Mouse (Mus musculus) retina, postnatal 1 day (tissue): ENCODE results near the gene Smg6.

Experiments
- DNase-seq: peaks from one replicate; pipeline ENCODE4 v3.0.0-alpha.2; 2012

Smg6 gene

DNA sequence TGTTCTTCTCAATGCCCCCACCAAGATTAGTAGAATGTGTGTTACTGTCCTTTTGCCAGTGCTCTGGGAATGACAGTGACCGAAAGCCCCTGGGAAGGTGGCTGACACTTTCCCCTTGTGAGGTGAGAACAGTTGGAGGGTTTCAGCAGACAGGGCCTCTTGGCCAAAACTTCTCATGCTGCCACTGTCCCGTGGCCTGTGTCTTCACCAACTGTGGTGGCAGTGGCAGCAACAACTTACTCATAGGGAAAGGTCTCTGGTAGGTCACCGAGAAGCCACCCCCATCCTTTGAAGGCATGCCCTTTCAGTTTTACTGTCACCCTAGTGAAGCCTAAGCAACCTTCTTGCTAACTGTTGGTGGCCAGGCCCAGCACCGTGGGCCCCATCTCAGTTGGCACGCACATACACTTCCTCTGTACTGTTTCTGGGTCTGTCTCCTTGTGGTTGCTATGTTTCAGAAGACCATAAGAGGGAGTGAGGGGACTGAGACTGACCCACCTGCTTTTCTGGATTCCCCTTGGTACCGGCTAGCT is 228.5 kb downstream of the Smg6 start:
- no peak for DNase-seq

- no peak for DNase-seq
Observed at GRCm38 (mm10) chr11:75155985-75156384, 230.4 kb downstream of the Smg6 start.

DNA sequence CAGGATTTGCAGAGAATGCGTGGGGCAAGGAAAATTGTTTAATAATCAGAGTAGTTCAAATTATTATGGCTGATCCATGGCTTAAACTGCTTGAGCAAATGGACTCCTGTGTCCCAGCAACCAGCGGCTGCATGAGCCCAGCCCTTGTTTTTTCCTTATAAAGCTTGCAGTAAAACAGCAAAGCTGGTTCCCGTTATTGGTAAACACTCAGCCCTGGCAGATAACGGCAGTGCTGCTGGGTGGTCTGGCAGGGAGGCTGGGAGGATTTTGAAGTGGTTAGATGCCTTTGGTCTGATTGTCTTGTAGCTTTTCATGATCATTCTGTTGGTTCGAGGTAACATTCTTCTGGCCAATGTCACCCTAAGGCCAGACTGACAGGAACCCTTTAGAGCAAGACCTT is 230.8 kb downstream of the Smg6 start:
- DNase-seq, result no peak

- DNase-seq, result no peak
Observed at GRCm38 (mm10) chr11:75157037-75157436, 231.4 kb downstream of the Smg6 start.

- no peak for DNase-seq
Observed at GRCm38 (mm10) chr11:75157901-75158300, 232.3 kb downstream of the Smg6 start.

DNA sequence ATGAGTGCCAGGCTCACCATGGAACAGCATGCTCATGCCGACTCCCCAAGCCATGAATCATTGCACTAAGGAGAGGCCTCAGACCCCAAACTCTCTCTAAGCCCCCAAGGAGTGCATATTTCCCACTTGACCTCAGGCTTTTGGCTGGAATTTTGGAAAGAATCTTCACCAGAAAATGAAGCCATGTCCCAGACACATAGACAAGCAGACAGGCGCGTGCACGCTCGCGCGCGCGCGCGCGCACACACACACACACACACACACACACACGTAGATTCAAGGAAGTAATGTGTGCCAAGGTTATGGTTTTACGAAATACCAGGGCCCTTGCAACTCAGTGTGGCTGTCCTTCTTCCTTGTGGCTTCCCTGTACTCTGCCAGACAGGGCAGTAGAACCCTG is 232.8 kb downstream of the Smg6 start:
- no peak for DNase-seq

DNA sequence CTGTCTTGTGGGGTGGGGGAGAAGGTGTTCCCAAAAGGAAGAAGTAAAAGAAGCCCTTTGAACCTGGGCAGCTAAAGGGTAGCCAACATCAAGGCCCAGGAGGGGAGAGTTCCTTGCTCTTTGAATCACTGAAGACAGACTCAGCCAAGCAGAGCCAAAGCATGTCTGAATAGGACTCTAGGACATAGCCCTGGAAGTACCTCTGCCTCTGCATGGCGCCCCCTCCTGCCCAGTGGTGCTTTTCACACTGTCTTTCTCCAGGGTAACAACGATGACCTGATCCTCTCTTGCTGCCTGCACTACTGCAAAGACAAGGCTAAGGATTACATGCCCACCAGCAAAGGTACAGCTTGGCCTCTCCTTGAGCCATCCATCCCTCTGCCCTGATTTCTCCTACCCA is 233.9 kb downstream of the Smg6 start:
- no peak for DNase-seq

- DNase-seq, result no peak
Observed at GRCm38 (mm10) chr11:75160954-75161353, 235.3 kb downstream of the Smg6 start.

- DNase-seq, result no peak
Observed at GRCm38 (mm10) chr11:75161417-75162008, 235.9 kb downstream of the Smg6 start.

GRCm38 (mm10) chr11:75162591-75163080 is 237.0 kb downstream of the Smg6 start:
- no peak for DNase-seq

GRCm38 (mm10) chr11:75163379-75163778 is 237.8 kb downstream of the Smg6 start:
- DNase-seq, result no peak

- no peak for DNase-seq
Observed at GRCm38 (mm10) chr11:75164051-75164450, 238.4 kb downstream of the Smg6 start.

DNA sequence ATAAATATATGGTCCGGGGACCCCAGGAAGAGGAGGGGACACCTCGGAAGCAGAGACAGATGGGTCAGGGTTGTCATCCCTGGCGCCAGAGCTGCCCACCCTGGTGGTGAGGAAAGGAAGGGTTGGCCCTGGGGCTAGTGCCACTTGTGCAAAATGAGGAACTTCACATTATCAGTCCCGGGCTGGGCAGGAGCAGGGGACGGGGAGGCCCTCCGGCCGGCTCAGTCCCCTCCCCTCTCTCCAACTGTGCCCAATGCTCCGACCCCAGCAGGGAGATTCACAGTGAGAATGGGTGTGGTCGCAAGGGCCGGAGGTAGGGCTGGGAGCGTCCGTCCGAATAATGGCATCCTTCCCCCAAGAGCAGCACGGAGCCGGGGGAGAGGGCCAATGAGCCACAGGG is 239.1 kb downstream of the Smg6 start:
- no peak for DNase-seq

DNA sequence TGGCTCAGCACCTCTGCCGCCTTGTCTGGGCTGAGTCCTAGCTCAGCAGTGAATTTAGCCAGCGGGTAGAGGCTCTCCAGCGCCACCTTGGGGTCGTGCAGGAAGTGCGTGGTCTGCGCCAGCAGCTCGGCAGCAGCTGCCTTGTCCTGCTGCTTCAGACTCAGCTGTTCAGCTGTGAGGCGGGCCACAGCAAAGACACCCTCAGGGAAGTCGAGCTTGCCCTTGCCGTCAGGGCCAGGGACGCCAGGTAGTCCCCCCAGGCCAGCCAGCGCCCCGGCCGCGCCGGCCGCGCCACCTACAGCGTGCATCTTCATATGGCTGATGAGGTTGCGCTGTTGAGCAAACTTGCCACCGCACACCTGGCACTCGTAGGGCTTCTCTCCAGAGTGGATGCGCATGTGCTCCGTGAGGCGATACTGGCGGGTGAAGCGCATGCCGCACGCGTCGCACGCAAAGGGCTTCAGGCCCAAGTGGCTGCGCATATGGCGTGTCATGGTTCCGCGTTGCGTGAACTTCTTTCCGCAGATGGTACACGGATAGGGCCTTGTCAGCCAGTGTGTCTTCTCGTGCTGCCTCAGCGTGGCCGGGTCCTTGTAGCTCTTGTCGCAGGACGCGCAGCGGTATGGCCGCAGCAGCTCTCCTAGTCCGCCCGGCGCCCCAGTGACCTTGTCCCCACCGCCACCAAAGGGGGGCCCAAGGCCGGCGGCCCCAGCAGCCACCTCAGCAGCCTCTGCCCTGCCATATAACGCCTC is 240.0 kb downstream of the Smg6 start:
- DNase-seq, result peak; percentile 59

GRCm38 (mm10) chr11:75166193-75166842 is 240.7 kb downstream of the Smg6 start:
- DNase-seq, result peak; percentile 9

DNA sequence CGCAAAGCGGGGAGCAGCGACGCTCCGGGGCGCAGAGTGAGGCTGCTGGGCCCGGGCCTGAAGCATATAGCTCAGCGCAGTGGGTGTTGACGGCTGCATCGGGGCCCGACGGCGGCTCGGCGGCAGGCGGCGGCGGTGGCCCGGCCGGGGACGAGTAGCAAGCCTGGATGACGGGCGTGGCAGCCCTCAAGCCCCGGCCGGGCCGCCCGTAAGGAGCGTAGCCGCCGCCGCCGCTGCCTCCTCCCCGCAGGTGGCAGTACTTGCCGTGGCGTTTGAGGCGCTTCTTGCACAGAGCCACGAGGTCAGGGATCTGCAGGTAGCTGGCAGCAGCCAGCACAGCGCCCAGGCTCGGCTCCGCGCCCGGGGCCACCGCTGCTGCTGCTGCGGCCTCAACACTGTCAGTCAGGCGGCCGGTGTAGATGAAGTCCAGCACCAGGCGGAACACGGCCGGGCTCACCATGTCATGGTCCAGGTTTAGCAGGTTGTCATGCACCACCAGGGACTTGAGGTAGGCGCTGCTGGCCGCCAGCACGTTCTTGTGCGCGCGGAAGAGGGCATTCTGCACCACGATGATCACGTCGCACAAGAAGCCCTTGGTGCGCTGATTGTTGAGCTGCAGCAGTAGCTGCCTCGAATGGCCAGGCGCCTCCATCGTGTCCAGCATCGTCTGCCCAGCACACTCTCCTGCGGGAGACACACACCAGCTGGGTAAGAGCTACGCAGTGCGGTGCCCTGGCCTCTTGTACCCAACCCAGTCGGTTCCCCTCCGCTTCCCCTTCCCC is 241.4 kb downstream of the Smg6 start:
- peak; percentile 36 for DNase-seq

DNA sequence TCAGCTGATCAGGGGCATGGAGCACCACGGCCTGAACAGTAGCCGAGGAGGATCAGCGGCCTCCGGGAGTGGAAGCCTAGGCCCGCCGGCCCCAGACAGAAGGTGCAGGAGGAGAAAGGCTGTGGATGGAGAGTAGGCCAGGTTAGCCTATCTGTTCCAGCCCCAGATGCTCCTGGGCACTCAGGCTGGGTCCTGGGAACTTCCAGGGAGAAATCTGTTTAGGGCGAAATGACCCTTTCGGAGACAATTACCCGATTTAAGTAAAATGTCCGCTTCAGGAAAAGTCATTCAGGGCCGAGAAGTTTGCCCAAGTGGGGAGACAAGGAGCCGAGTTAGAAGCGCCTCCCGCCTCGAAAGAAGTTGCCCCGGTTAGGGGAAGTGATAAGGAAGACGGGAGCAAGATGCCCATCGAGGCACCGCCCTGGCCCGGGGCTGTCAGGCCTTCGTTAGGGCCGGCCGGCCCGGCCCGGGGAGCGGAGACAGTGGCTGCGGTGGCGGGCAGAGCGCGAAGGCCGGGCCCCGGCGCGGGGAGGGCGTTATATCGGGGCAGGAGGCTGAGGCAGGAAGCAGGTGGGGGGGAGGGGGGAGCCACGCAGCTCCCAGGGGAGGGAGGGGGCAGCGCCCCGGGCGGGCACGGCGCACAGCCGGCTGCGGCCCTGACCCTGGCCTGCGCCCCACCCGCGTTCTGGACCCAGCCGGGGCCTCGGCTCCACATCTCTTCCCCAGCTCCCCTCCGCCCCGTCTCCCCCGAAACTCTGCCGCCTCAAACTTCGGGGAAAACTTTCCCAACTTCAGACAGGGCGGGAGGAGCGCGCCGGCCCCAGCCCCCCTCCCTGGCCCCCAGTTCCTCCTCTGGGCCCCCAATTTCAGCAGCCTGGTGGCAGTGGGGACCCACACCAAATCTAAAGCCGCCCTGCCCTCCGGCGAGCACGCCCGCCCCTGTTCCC is 242.3 kb downstream of the Smg6 start:
- no peak for DNase-seq

- peak; percentile 79 for DNase-seq
Observed at GRCm38 (mm10) chr11:75168590-75169361, 243.2 kb downstream of the Smg6 start.

DNA sequence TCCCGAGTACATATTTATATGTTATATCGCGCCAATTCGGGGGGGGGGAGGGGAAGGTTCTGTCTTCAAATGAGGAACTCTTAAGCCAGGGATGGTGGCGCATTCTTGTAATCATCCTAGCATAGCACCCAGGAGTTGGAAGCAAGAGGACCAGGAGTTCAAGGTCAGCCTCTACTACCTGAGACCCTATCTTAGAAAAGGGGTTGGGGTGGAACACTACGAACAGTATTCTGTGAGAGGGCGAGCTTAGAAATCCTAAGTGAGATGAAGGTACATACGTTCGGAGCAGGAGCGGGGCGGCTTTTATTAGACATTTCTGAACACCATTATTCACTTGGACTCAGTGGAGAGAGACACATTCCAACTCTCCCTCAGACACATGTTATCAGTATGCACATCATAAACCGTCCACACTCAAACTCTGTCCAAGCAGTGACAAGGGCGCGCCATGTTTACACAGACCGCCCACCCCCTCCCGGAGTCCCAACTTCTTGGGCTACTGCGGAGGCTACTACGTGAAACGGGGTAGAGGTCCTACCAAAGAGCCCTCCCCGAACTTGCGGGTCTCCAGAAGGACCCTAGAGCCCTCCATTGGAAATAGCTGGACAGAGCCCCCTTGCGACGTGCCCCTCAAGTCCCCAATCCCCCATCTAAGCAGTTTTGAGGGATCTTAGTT is 243.9 kb downstream of the Smg6 start, which contains the start of gene Hic1:
Gene Hic1 (minus strand): TSS at position 115 of the 676 bp plus-strand sequence.
- DNase-seq, result peak; percentile 24

DNA sequence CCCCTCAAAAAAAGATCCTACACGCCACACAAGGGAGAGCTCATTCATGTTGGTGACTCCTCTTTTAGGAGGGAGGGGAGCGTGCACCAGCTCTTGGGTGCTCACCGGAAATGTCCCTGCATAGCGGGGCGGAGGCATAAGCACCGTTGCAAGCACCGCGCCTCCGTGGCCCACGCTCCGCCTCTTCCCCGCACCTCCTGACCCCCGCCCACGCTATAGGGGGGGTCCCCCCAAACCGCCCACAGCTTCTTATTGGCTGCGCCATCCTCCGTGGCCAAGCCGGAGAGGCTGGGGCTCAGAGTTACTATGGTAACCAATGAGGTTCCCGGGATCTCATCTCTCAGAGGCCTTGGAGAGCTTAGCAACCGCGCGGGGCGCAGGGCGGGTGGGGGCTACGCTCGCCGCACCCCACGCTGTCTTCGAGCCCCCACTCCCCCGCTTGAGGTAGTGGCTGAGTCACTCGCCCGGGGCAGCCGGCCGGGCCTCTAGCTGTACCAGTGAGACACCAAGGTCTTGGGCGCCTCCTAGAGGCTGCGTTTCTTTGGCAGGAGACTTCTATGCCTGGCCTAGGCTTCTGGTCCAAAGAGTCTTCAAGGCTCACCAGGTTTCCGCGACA is 244.6 kb downstream of the Smg6 start:
- peak; percentile 92 for DNase-seq
